Mouse (Mus musculus) midbrain, embryonic 12.5 days (tissue): ENCODE results near the gene Dqx1. TPM values are rescaled to one million over a fixed set of nuclear protein-coding genes. Genes with fewer than 3 reads are reported as not detected.

Experiments
- microRNA counts: library from miRNA; unstranded; fragments of <30 nt; microRNA quantifications from one replicate; lab custom pipeline; 2017
- microRNA-seq: library from miRNA; unstranded; fragments of <30 nt; microRNA quantifications from one replicate; pipeline ENCODE4, GENCODE M21; 2017
- polyA plus RNA-seq: library from polyadenylated mRNA; unstranded; fragments of >200 nt; fragmentation: Nextera tagmentation; extraction: Ambion mirVana; gene quantifications from 2 replicates; pipeline ENCODE4 v1.2.1, GENCODE M21; 2016

The Dqx1 gene
- polyA plus RNA-seq, 1 experiment from 2014 or later, result 1.1 TPM

MicroRNA genes within 50 kb of the gene (microRNA counts, 519-probe panel; counts per million panel counts)
- microRNA mmu-miR-3470a+mmu-miR-3470b (lab: Ali Mortazavi, UCI), result not detected

Small RNA genes within 50 kb of the gene (microRNA-seq; reads per million reads assigned to microRNA genes)
- not detected for gene Mir3470a
- not detected for gene Mir7040

Other genes starting within 250 kb of the Dqx1 start
- gene Sema4f, start 118.1 kb upstream of the Dqx1 start, polyA plus RNA-seq, result 6.4 and 7.4 TPM in 2 replicates
- gene M1ap, start 110.9 kb upstream of the Dqx1 start, polyA plus RNA-seq, result 0.09 and 0.12 TPM in 2 replicates
- gene Dok1, start 24.4 kb upstream of the Dqx1 start, polyA plus RNA-seq, result 5.8 and 8.3 TPM in 2 replicates
- 11.0 and 14.7 TPM in 2 replicates for gene Loxl3, start 23.7 kb upstream of the Dqx1 start, polyA plus RNA-seq
- gene Aup1, start 3.3 kb upstream of the Dqx1 start, polyA plus RNA-seq, result 150 and 159 TPM in 2 replicates
- 63.2 and 63.9 TPM in 2 replicates for gene Htra2, start 2.6 kb upstream of the Dqx1 start, polyA plus RNA-seq
- not detected in 2 replicates for gene Tlx2, start 12.4 kb downstream of the Dqx1 start, polyA plus RNA-seq
- 41.2 and 42.2 TPM in 2 replicates for gene Pcgf1, start 20.0 kb downstream of the Dqx1 start, polyA plus RNA-seq
- 0.45 TPM in 1 of 2 replicates, not detected in the other for gene Lbx2, start 28.5 kb downstream of the Dqx1 start, polyA plus RNA-seq
- gene Ccdc142, start 43.8 kb downstream of the Dqx1 start, polyA plus RNA-seq, result 4.7 and 5.0 TPM in 2 replicates
- 3.9 and 4.3 TPM in 2 replicates for gene Gm42688, start 43.8 kb downstream of the Dqx1 start, polyA plus RNA-seq
- 122 and 129 TPM in 2 replicates for gene Mrpl53, start 51.2 kb downstream of the Dqx1 start, polyA plus RNA-seq
- gene Mogs, start 57.7 kb downstream of the Dqx1 start, polyA plus RNA-seq, result 34.9 and 42.6 TPM in 2 replicates
- 210 and 223 TPM in 2 replicates for gene Wbp1, start 63.7 kb downstream of the Dqx1 start, polyA plus RNA-seq
- gene Ino80b, start 67.6 kb downstream of the Dqx1 start, polyA plus RNA-seq, result 18.4 and 19.4 TPM in 2 replicates
- 31.9 and 39.5 TPM in 2 replicates for gene Rtkn, start 77.6 kb downstream of the Dqx1 start, polyA plus RNA-seq
- gene Wdr54, start 98.6 kb downstream of the Dqx1 start, polyA plus RNA-seq, result 11.2 and 13.3 TPM in 2 replicates
- gene 1700003E16Rik, start 98.6 kb downstream of the Dqx1 start, polyA plus RNA-seq, result 2.6 and 2.7 TPM in 2 replicates
- gene Dctn1, start 108.1 kb downstream of the Dqx1 start, polyA plus RNA-seq, result 148 and 156 TPM in 2 replicates
- gene Slc4a5, start 162.0 kb downstream of the Dqx1 start, polyA plus RNA-seq, result 0.52 and 0.62 TPM in 2 replicates